Comparison of ENCODE assay signal across 8 mouse cellular contexts in the genomic region with DNA sequence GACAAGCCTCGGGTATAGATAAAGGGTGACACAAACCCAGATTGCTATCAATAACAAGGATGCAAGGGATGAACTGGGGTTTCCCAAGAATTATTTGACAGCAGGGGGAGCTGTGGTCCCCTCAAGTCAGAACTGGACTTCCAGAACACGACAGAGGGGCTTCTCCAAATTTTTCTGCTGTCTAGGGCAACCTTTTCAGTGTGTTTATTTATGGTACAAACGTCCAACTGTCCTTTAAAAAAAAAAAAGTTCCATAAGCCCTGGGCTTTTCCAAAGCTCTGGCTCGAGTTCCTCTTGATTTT. TPM values are rescaled to one million over a fixed set of nuclear protein-coding genes. Genes with fewer than 3 reads are reported as not detected.
DNase-seq lines count a peak whose midpoint lies in the region; ATAC-seq lines count a peak whose summit lies in the region.

No protein-coding gene starts in this region.

- H3K9me3 ChIP-seq in hindbrain, embryonic 11.5 days (ENCODE audit: control insufficient read depth, low read length), result no peaks in the 10 kb centered on the region
- H3K9me3 ChIP-seq in liver, embryonic 16.5 days (replicated peaks; ENCODE audit: control insufficient read depth, low read length), result no peaks in the 10 kb centered on the region
- no peaks in the 10 kb centered on the region for H3K9me3 ChIP-seq in stomach, embryonic 15.5 days

- 0 out of 2 replicates have a peak overlapping the region, but pooled peaks have one; percentile 11 for H3K9ac ChIP-seq in hindbrain, embryonic 11.5 days (ENCODE audit: low read depth, low read length)
- H3K9ac ChIP-seq in liver, embryonic 16.5 days (ENCODE audit: low read depth, low read length), result no peak overlapping the region; the same call in 1 of the 2 replicates
- H3K9ac ChIP-seq in stomach, embryonic 15.5 days, result no peak overlapping the region

- peak; percentile 67 for DNase-seq in cerebellum, adult 18-20 months
- no peak for DNase-seq in cerebellum, adult 11 months
- peak; percentile 50 for DNase-seq in 3T3-L1 (ENCODE audit: low read depth, low spot score)
- peak; percentile 71 to 75 for DNase-seq in cerebellum, postnatal 14 days
- DNase-seq in hindbrain, embryonic 11.5 days (ENCODE audit: low spot score), result peak; percentile 53
- DNase-seq in thymus, postnatal 4 days, result no peak

- H3K4me3 ChIP-seq in hindbrain, embryonic 11.5 days (ENCODE audit: low read depth, low read length), result peak overlapping the region; percentile 77
- H3K4me3 ChIP-seq in liver, embryonic 16.5 days (ENCODE audit: low read depth, low read length), result peak overlapping the region; percentile 25; the same call in 1 of the 2 replicates
- peak overlapping the region; percentile 81 for H3K4me3 ChIP-seq in stomach, embryonic 15.5 days (replicated peaks)

- H3K27ac ChIP-seq in hindbrain, embryonic 11.5 days (ENCODE audit: low read depth, low read length), result no peak overlapping the region
- H3K27ac ChIP-seq in liver, embryonic 16.5 days (ENCODE audit: low read length), result no peak overlapping the region
- 0 out of 2 replicates have a peak overlapping the region, but pooled peaks have one; percentile 37 for H3K27ac ChIP-seq in stomach, embryonic 15.5 days

- no peak for ATAC-seq in hindbrain, embryonic 11.5 days (ENCODE audit: low FRiP score)
- ATAC-seq in liver, embryonic 16.5 days (ENCODE audit: low read depth), result no peak
- ATAC-seq in stomach, embryonic 15.5 days (ENCODE audit: insufficient read depth, low FRiP score, low read depth), result no peak

- peaks cover 20% of the 10 kb centered on the region for H3K4me1 ChIP-seq in hindbrain, embryonic 11.5 days (replicated peaks; ENCODE audit: control insufficient read depth, insufficient read depth, low read length)
- peaks cover 40% of the 10 kb centered on the region for H3K4me1 ChIP-seq in liver, embryonic 16.5 days (ENCODE audit: control insufficient read depth, low read depth, low read length)
- H3K4me1 ChIP-seq in stomach, embryonic 15.5 days, result peaks cover 43% of the 10 kb centered on the region

- no peaks in the 10 kb centered on the region for H3K36me3 ChIP-seq in hindbrain, embryonic 11.5 days (ENCODE audit: control insufficient read depth, insufficient read depth, low read length)
- no peaks in the 10 kb centered on the region for H3K36me3 ChIP-seq in liver, embryonic 16.5 days (ENCODE audit: control insufficient read depth, insufficient read depth)
- H3K36me3 ChIP-seq in stomach, embryonic 15.5 days, result no peaks in the 10 kb centered on the region

- WGBS in hindbrain, embryonic 11.5 days, result 3% methylated on average over 4 of the region's 4 CpGs
- WGBS in liver, embryonic 16.5 days (ENCODE audit: insufficient replicate concordance), result 7% methylated on average over 4 of the region's 4 CpGs
- 8% methylated on average over 4 of the region's 4 CpGs for WGBS in stomach, embryonic 15.5 days

- no peaks in the 10 kb centered on the region for H3K27me3 ChIP-seq in hindbrain, embryonic 11.5 days (ENCODE audit: control insufficient read depth, insufficient read depth, low read length)
- peaks cover 8% of the 10 kb centered on the region for H3K27me3 ChIP-seq in liver, embryonic 16.5 days (ENCODE audit: control insufficient read depth, insufficient read depth, low read depth, low read length)
- H3K27me3 ChIP-seq in stomach, embryonic 15.5 days (replicated peaks), result no peaks in the 10 kb centered on the region

- H3K4me2 ChIP-seq in hindbrain, embryonic 11.5 days (replicated peaks; ENCODE audit: low read depth, low read length), result peak overlapping the region; percentile 84
- H3K4me2 ChIP-seq in liver, embryonic 16.5 days (ENCODE audit: low read depth, low read length), result peak overlapping the region; percentile 99
- H3K4me2 ChIP-seq in stomach, embryonic 15.5 days, result peak overlapping the region; percentile 95

RNA-seq across cellular contexts. Expression of a gene that starts 1.7 kb away (rescaled TPM):
- 14.1 and 16.8 TPM in 2 replicates for polyA plus RNA-seq in hindbrain, embryonic 11.5 days (2014; fragmentation: Nextera tagmentation; extraction: Ambion mirVana)
- 4.8 and 5.5 TPM in 2 replicates for polyA plus RNA-seq in liver, embryonic 16.5 days (2015; fragmentation: Nextera tagmentation; extraction: Ambion mirVana)
- 20.1 and 21.9 TPM in 2 replicates for polyA plus RNA-seq in stomach, embryonic 15.5 days (2015; fragmentation: Nextera tagmentation; extraction: Ambion mirVana)

RNA-seq across cellular contexts. Expression of a gene that starts 40.4 kb away (rescaled TPM):
- 35.7 and 42.9 TPM in 2 replicates for polyA plus RNA-seq in hindbrain, embryonic 11.5 days (2014; fragmentation: Nextera tagmentation; extraction: Ambion mirVana)
- polyA plus RNA-seq in liver, embryonic 16.5 days (2015; fragmentation: Nextera tagmentation; extraction: Ambion mirVana), result 5.6 and 6.8 TPM in 2 replicates
- 20.7 and 25.0 TPM in 2 replicates for polyA plus RNA-seq in stomach, embryonic 15.5 days (2015; fragmentation: Nextera tagmentation; extraction: Ambion mirVana)

RNA-seq across cellular contexts. Expression of a gene that starts 40.5 kb away (rescaled TPM):
- 10.8 and 11.3 TPM in 2 replicates for polyA plus RNA-seq in hindbrain, embryonic 11.5 days (2014; fragmentation: Nextera tagmentation; extraction: Ambion mirVana)
- 4.6 and 4.7 TPM in 2 replicates for polyA plus RNA-seq in liver, embryonic 16.5 days (2015; fragmentation: Nextera tagmentation; extraction: Ambion mirVana)
- 12.2 and 12.9 TPM in 2 replicates for polyA plus RNA-seq in stomach, embryonic 15.5 days (2015; fragmentation: Nextera tagmentation; extraction: Ambion mirVana)

RNA-seq across cellular contexts. Expression of a gene that starts 54.5 kb away (rescaled TPM):
- not detected in 2 replicates for polyA plus RNA-seq in hindbrain, embryonic 11.5 days (2014; fragmentation: Nextera tagmentation; extraction: Ambion mirVana)
- polyA plus RNA-seq in liver, embryonic 16.5 days (2015; fragmentation: Nextera tagmentation; extraction: Ambion mirVana), result not detected in 2 replicates
- not detected in 2 replicates for polyA plus RNA-seq in stomach, embryonic 15.5 days (2015; fragmentation: Nextera tagmentation; extraction: Ambion mirVana)

RNA-seq across cellular contexts. Expression of a gene that starts 54.5 kb away (rescaled TPM):
- 47.2 and 56.2 TPM in 2 replicates for polyA plus RNA-seq in hindbrain, embryonic 11.5 days (2014; fragmentation: Nextera tagmentation; extraction: Ambion mirVana)
- 10.1 and 13.0 TPM in 2 replicates for polyA plus RNA-seq in liver, embryonic 16.5 days (2015; fragmentation: Nextera tagmentation; extraction: Ambion mirVana)
- 28.7 and 29.2 TPM in 2 replicates for polyA plus RNA-seq in stomach, embryonic 15.5 days (2015; fragmentation: Nextera tagmentation; extraction: Ambion mirVana)

Comparison
In these comparisons a context has a peak if more than half of its experiments do, and no peak if none do; other contexts are left out.
1. DNase-seq: peak in cerebellum, adult 18-20 months (2 of 2), 3T3-L1 (single experiment), cerebellum, postnatal 14 days (2 of 2) and hindbrain, embryonic 11.5 days (single experiment); none in cerebellum, adult 11 months (single experiment) and thymus, postnatal 4 days (single experiment).
2. H3K4me3 ChIP-seq: peak in every context shown above with its lines; median percentile 81 in stomach, embryonic 15.5 days; 77 in hindbrain, embryonic 11.5 days; 25 in liver, embryonic 16.5 days.
3. Peak in every context shown above with its lines, with median percentiles within 50 percentile points of each other: H3K4me2 ChIP-seq.